Mouse (Mus musculus) lung, embryonic 15.5 days (tissue): ENCODE measurements at regions not wholly inside any gene's neighbourhood (a gene's known extent, or its start where the extent isn't known, plus 50 kb on each side); places are given as distances from the start of the nearest gene placed in this dataset.
A peak's percentile ranks its signal among the peaks of the same experiment; 100 is the strongest.

Source experiments
- ATAC-seq: fragments of 200-750 bp; cut with Nextera tagmentation; 2 replicates; pipeline ENCODE4 v1.8.0; 2017; ENCODE audit warnings: moderate number of reproducible peaks, borderline replicate concordance; ENCODE audit not compliant: low FRiP score, low TSS enrichment; ENCODE audit errors: extremely low read depth
- H3K27ac ChIP-seq: fragments of 300-500 bp; sonication (generic); 2 replicates; pipeline ENCODE4 v1.5.1; 2015; ENCODE audit warnings: moderate library complexity, mild to moderate bottlenecking, inconsistent platforms
- H3K27me3 ChIP-seq: fragments of 300-500 bp; sonication (generic); 2 replicates; pipeline ENCODE4 v1.6.1; 2015; ENCODE audit warnings: inconsistent platforms
- H3K36me3 ChIP-seq: fragments of 300-500 bp; sonication (generic); 2 replicates; pipeline ENCODE4 v1.6.1; 2015; ENCODE audit warnings: inconsistent platforms
- H3K4me1 ChIP-seq: fragments of 300-500 bp; sonication (generic); 2 replicates; pipeline ENCODE4 v1.6.1; 2015; ENCODE audit warnings: inconsistent platforms
- H3K4me2 ChIP-seq: fragments of 300-500 bp; sonication (generic); 2 replicates; pipeline ENCODE4 v1.6.1; 2015; ENCODE audit warnings: inconsistent platforms, mild to moderate bottlenecking, moderate library complexity
- H3K4me3 ChIP-seq: fragments of 300-500 bp; sonication (generic); 2 replicates; pipeline ENCODE4 v1.5.1; 2015; ENCODE audit warnings: mild to moderate bottlenecking, inconsistent platforms
- H3K9ac ChIP-seq: fragments of 300-500 bp; sonication (generic); 2 replicates; pipeline ENCODE4 v1.6.1; 2015; ENCODE audit warnings: inconsistent platforms
- H3K9me3 ChIP-seq: fragments of 300-500 bp; sonication (generic); 2 replicates; pipeline ENCODE4 v1.6.1; 2016; ENCODE audit warnings: inconsistent platforms
- WGBS: fragments of 180-500 bp; shearing (Covaris S2); methylation state at CpG from one replicate; pipeline ENCODE4 v1.1.7; 2015; 5-methylcytosine and 5-hydroxymethylcytosine counted together

DNA sequence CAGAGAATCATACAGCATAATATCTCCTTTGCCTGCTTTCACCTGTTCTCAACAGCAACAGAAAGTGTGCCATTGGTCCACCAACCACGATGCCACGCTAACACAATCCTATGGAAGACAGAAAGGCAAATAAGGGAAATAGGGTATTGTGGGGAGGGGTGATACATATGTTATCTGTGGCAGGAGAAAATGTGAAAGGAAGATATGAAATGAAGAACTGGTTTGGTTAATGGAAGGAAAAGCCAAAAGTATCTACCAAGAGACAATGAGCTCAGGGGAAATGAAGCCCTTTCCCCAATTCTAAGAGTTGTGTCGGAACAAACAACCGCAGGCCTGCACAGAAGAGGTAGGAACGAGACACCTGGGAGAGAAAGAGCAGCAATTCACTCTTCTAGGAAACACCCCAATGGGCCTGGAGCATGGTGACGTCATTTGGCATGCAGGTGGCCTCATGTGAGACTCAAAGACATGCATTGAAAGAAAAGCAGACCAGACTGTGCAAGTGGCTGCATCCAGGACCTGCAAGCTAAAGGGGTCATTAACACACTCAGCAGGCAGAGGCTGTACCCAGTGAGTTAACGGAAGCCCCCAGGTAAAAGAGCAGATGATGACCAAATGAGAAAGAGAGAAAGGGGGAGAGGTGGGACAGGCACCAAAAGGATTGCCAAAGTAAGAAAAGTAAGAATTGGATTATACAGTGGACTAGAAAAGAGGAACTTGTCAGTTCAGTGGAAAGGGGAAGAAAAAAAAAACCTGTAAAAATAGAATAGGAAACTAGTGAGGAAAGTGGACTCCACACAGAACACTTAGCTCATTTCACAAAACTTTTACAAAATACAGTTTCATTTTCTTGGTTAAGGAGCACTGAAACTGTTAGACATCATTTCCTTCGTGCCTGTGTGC is 522.2 kb upstream of the Cited2 start:
- H3K27ac ChIP-seq, result no peak overlapping the region
- no peaks in the 10 kb centered on the region for H3K27me3 ChIP-seq
- no peaks in the 10 kb centered on the region for H3K9me3 ChIP-seq
- 83% methylated on average over 8 of the region's 8 CpGs for WGBS
- no peaks in the 10 kb centered on the region for H3K36me3 ChIP-seq
- no peak overlapping the region for H3K9ac ChIP-seq
- no peak overlapping the region for H3K4me2 ChIP-seq
- ATAC-seq, result no peak
- H3K4me1 ChIP-seq, result no peaks in the 10 kb centered on the region
- H3K4me3 ChIP-seq, result no peak overlapping the region

DNA sequence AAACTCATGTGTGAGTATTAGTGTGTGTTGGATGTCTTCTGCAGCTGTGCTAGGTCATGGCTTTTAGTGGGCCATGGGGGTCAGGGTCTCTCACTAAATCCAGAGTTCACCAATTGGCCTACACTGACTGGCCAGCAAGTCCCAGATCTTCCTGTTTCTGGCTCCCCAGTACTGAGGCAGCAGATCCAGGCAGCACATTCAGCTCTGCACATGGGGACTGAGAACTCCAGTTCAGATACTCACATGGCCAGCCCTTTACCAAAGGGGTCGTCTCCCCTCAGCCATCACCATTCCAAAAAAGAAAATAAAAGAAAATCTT is 521.6 kb upstream of the Cited2 start:
- Histone ChIP-seq H3K9ac (no peak overlapping the region), H3K4me2 (no peak overlapping the region), H3K4me3 (no peak overlapping the region), H3K9me3 (no peaks in the 10 kb centered on the region), H3K27me3 (no peaks in the 10 kb centered on the region), H3K27ac (no peak overlapping the region), H3K4me1 (no peaks in the 10 kb centered on the region), H3K36me3 (no peaks in the 10 kb centered on the region)
- WGBS, result 86% methylated on average over 1 of the region's 1 CpGs
- ATAC-seq, result no peak

DNA sequence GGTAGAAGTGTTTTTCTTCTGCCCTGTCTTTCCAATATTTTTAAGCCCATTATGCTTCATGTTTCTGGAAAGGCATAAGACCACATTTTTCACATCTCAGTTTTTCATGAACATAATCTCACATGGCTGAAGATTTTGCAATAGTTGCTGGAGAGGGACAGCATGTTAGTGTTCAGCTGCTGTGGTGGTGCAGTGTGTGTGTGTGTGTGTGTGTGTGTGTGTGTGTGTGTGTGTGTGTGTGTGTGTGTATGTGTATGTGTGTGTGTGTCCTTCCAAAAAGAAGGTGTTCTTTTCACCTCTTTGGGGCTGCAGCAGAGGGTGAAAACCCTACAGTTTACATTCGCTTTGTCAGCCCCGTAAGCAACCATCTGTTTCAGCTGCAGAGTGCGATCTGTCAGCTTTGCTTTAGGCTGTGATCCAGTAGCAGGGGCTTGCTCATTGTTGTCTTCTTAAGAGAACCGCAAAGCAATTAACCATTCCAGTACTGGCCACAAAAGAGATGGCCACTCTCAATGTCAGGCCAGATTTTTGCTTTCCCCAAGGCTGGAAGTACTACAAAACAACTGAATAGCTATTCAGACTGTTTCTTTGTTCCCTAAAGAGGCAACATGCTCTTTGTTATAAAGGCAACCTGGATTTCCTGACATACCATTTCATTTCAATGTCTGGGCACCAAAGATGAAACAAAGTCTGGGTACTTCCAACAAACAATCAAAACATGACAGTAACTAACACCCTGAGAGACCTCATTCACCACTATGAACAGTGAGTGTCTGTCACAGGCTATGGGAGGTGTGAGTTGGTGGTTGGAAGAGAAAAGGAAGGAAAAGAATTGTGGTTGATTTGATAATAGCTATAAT is 520.2 kb upstream of the Cited2 start:
- no peak for ATAC-seq
- Histone ChIP-seq H3K27me3 (no peaks in the 10 kb centered on the region), H3K9ac (no peak overlapping the region), H3K36me3 (no peaks in the 10 kb centered on the region), H3K27ac (0 out of 2 replicates have a peak overlapping the region, but pooled peaks have one; percentile 8), H3K4me1 (no peaks in the 10 kb centered on the region), H3K9me3 (no peaks in the 10 kb centered on the region), H3K4me3 (no peak overlapping the region), H3K4me2 (no peak overlapping the region)
- WGBS, result 19% methylated on average over 4 of the region's 4 CpGs

DNA sequence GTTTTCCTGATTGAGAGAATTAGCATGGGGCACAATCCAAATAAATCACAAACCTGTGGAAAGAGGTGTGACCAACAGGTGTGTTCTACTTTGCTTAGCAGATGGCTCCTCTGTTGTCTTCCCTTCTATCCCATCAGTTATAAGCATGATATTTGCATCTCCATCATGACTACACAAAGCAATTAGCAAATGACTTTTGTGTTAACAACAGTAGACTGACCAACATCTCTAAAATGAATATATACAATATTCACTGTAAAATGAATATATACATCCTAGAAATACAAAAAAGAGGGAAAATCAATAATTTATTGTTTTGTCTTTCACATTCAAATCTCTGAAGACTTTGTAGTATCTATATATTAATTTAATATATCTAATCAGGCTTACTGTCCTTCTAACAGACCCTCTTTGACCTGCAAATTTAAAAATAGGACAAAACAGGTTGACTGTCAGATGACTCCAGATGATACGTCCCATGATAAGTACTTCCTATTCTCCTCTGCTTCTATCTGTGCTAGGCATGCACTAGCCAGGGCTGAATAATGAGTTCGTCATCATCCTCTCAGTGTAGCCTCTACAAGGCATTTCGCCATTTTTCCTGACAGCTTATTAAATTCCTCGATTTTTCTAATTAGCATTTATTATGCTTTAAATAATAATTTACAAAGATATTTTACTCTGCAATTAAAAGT is 519.5 kb upstream of the Cited2 start:
- H3K27ac ChIP-seq, result no peak overlapping the region
- no peaks in the 10 kb centered on the region for H3K9me3 ChIP-seq
- no peak overlapping the region for H3K9ac ChIP-seq
- no peak overlapping the region for H3K4me3 ChIP-seq
- no peaks in the 10 kb centered on the region for H3K36me3 ChIP-seq
- ATAC-seq, result no peak
- no peaks in the 10 kb centered on the region for H3K4me1 ChIP-seq
- H3K4me2 ChIP-seq, result no peak overlapping the region
- 88% methylated on average over 4 of the region's 4 CpGs for WGBS
- H3K27me3 ChIP-seq, result no peaks in the 10 kb centered on the region

DNA sequence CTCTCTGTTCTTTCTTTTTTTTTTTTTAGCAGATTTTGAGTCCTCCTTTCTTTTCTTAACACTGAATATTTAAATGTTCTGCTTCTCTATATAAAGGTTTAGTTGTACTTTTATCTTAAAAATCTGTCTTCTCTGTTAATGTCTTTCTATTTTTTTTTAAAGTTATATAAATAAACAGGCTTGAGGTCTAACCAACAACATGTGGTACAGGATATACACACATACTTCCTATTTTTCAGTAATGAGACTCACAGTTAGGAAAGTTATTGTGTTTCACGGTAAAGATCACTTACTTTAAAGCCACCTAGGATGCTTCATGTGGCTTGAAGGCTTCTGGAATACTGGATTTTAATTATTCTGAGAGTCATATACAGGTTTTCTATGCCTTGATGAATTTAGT is 518.9 kb upstream of the Cited2 start:
- no peak for ATAC-seq
- H3K9me3 ChIP-seq, result no peaks in the 10 kb centered on the region
- no peak overlapping the region for H3K4me2 ChIP-seq
- no peak overlapping the region for H3K4me3 ChIP-seq
- no peaks in the 10 kb centered on the region for H3K4me1 ChIP-seq
- H3K36me3 ChIP-seq, result no peaks in the 10 kb centered on the region
- no peaks in the 10 kb centered on the region for H3K27me3 ChIP-seq
- H3K27ac ChIP-seq, result no peak overlapping the region
- H3K9ac ChIP-seq, result no peak overlapping the region
- 58% methylated on average over 1 of the region's 1 CpGs for WGBS

DNA sequence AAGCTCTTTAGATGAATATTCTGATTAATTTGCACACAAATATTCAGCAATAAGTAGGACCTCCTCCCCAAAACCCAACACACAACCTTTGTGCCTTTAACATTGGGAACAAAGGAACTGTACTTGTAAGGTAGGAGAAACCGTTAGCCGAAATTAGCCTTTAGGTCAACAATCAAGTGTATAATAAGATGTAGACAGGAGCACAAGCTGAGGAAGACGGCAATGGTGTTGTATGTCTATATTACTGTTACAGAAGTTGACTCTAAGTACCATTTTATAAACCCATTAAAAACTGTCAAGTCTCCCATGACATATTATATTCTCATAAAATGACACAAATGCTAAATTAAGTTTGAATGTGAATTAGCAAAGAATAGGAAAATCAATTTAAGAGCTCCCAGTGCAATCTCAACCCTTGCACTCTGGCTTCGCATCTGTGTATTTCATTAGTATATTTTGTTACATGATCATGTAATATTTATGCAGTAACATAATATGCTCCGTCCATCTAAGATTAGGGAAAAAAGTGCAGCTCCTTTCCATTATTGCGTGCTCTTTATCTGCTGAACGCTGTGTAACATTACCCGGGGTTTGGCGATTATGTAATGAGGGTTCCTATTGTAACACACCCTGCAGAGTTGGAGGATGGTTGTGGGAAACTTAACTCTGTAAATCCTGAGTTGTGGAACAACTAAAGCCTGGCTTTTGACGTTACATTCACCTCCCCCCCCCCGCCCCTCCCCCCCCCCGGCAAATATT is 510.3 kb upstream of the Cited2 start:
- H3K36me3 ChIP-seq, result no peaks in the 10 kb centered on the region
- no peak overlapping the region for H3K9ac ChIP-seq
- 0 out of 2 replicates have a peak overlapping the region, but pooled peaks have one; percentile 61 for H3K27ac ChIP-seq
- no peaks in the 10 kb centered on the region for H3K9me3 ChIP-seq
- peaks cover 8% of the 10 kb centered on the region for H3K4me1 ChIP-seq
- H3K4me3 ChIP-seq, result no peak overlapping the region
- peak; percentile 69; the same call in 1 of the 2 replicates for ATAC-seq
- H3K4me2 ChIP-seq, result peak overlapping the region; percentile 11; the same call in 1 of the 2 replicates
- WGBS, result 35% methylated on average over 11 of the region's 12 CpGs
- H3K27me3 ChIP-seq, result no peaks in the 10 kb centered on the region

DNA sequence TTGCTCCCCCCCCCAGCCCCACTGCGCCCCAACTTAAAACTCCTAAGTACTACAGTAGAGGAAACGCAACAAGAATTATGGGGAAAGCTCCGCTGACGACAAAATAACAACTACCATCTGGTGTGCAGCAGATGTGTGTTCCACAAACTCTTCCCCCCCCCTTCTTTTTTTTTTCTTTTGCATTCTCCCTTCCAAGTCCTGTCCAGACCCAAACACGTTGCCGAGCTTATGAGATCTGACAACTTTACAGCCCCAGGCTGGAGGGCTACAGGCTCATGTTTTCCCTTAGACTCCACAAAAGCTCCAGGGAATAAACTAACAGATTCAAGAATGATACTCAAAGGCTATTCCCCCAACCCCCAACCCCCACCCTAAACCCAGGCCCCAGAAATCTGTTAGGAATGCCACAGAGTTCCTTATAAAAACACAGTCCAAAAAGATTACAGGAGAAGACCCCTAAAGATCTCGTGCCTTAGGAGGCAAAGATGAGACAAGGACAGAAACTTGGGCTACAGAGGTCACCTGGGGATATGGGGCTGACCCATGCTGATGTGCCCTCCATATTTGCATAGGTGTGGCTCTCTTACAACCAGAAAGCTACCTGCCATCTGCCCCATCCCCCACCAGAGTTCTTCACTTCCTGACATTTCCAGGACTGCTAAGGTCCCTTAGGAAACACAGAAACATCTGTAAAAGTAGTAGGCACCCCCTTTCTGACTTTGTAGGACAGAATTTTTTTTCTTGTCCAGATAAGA is 509.5 kb upstream of the Cited2 start:
- Histone ChIP-seq H3K9me3 (no peaks in the 10 kb centered on the region), H3K27ac (peak overlapping the region; percentile 61), H3K36me3 (no peaks in the 10 kb centered on the region), H3K4me3 (no peak overlapping the region), H3K4me2 (peak overlapping the region; percentile 27; the same call in 1 of the 2 replicates), H3K27me3 (no peaks in the 10 kb centered on the region), H3K4me1 (peaks cover 8% of the 10 kb centered on the region), H3K9ac (no peak overlapping the region)
- 41% methylated on average over 6 of the region's 7 CpGs for WGBS
- ATAC-seq, result peak; percentile 57; the same call in 1 of the 2 replicates

DNA sequence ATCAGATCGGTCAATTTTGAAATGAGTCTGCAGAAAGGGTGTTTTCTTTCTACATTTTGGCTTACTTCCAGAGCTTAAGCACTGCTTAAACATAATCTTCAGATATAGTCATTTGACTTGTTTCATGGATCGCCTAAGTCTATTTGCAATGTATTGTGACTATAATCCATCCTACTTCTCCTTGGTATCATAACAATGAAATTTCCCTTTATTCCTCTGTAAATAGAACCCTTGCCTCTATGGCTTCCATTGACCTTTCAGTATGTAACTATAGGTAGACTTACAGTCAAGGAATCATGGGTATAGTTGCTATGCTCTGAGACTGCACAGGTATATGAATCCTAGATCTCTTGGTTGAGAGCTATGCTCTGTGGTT is 509.0 kb upstream of the Cited2 start:
- WGBS, result 19% methylated on average over 2 of the region's 2 CpGs
- Histone ChIP-seq H3K36me3 (no peaks in the 10 kb centered on the region), H3K9me3 (no peaks in the 10 kb centered on the region), H3K27ac (peak overlapping the region; percentile 61; the same call in 1 of the 2 replicates), H3K4me1 (peaks cover 8% of the 10 kb centered on the region), H3K9ac (no peak overlapping the region), H3K4me2 (no peak overlapping the region), H3K27me3 (no peaks in the 10 kb centered on the region), H3K4me3 (no peak overlapping the region)
- no peak for ATAC-seq

DNA sequence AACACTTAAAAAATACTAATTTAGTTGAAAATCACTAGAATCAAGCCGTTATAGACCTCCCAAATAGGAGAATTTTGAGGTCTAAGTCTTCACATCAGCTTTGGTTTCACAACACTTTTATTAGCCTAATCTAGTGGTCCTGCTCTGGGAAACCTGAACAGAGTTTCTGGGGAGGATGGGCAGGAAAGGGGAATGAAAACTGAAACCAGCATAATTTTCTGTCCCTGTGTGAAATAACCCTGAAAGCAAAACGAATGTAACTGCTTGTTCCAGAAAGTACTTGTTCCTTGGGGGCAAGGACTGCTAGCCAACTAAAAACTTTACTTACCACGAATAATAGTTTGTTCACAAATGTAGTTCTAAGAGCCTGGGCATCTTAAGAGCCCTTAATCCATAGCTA is 508.0 kb upstream of the Cited2 start:
- Histone ChIP-seq H3K27me3 (no peaks in the 10 kb centered on the region), H3K27ac (no peak overlapping the region), H3K36me3 (no peaks in the 10 kb centered on the region), H3K9ac (no peak overlapping the region), H3K4me2 (no peak overlapping the region), H3K4me3 (no peak overlapping the region), H3K9me3 (no peaks in the 10 kb centered on the region), H3K4me1 (peaks cover 8% of the 10 kb centered on the region)
- no peak for ATAC-seq
- 62% methylated on average over 3 of the region's 3 CpGs for WGBS

DNA sequence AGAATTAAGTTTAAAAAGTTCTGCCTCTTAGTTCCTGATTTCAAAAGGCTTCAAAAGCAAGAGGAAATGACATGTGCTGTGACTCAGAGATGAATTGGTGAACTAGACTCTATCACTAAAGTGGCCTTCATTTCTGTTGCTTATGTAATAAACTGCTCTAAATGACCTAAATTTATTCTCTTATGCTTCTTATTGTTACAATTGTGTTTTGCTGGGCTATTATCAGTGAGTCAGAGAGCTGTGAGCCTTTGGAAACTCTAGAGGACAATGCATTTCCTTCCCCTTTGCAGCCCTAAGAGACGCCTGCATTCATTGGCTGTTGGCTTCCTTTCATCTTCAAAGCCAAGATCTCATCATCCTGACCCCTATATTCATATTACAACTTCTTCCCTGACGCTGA is 501.5 kb upstream of the Cited2 start:
- 37% methylated on average over 2 of the region's 2 CpGs for WGBS
- Histone ChIP-seq H3K36me3 (no peaks in the 10 kb centered on the region), H3K27ac (no peak overlapping the region), H3K9ac (no peak overlapping the region), H3K27me3 (no peaks in the 10 kb centered on the region), H3K4me2 (no peak overlapping the region), H3K9me3 (no peaks in the 10 kb centered on the region), H3K4me1 (no peaks in the 10 kb centered on the region), H3K4me3 (no peak overlapping the region)
- ATAC-seq, result no peak

DNA sequence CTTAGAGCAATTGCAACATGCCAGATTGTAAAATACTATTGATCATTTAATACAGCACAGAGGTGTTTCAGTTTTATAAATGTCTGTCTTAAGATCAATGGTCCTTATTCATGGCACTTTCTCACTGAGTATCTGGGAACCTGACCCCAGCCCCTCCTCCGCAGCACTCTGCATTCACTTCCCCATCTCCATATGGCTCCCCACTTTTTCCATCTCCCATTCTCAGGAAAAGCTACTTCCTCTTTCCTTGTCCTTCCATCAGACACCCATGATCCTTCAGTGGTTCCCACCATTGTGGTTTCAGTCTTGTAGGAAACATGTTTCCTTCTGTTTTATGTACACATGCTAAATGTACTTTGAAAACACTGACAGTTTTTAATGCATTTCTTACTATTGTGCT is 497.3 kb upstream of the Cited2 start:
- ATAC-seq, result no peak
- Histone ChIP-seq H3K27ac (no peak overlapping the region), H3K36me3 (no peaks in the 10 kb centered on the region), H3K9me3 (no peaks in the 10 kb centered on the region), H3K4me1 (peaks cover 10% of the 10 kb centered on the region), H3K4me3 (no peak overlapping the region), H3K27me3 (no peaks in the 10 kb centered on the region), H3K9ac (no peak overlapping the region), H3K4me2 (no peak overlapping the region)
- WGBS, result 94% methylated on average over 1 of the region's 1 CpGs
